Mouse (Mus musculus): Measurements from ENCODE around the gene Jup. TPM values are rescaled to one million over a fixed set of nuclear protein-coding genes. Genes with fewer than 3 reads are reported as not detected.
A peak's percentile ranks its signal among the peaks of the same experiment; 100 is the strongest.

Gene Jup
- polyA plus RNA-seq, 1 experiment from 2014 or later: 106 TPM

DNA sequence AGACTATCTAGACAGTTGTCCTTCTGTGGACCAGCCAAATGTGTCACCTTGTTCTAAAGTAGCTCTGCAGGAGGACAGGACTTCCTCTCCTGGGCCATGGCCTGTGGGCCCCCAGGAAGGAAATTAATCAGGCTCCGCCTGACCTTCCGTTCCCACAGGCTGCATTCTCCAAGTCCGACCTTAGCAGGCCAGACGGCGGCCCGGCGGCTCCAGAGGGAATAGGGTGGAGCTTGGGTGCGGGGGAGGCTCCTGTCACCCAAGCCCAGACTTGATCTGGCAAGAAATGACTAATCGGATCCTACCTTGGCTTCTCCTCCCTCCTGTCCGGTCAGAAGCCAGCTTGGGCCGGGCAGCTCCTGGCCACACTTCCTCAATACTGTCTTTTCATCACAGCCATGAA, 2.4 kb downstream of the Jup start:
- peak overlapping the region; percentile 78 for H3K4me3 ChIP-seq (ENCODE audit: low read depth, low read length)
- 25% methylated on average over 11 of the region's 11 CpGs for WGBS
- DNase-seq (ENCODE audit: low spot score): no peak
- peak overlapping the region; percentile 88 for H3K27ac ChIP-seq (ENCODE audit: low read depth)
- peaks cover 44% of the 10 kb centered on the region for H3K4me1 ChIP-seq (replicated peaks; ENCODE audit: control insufficient read depth, insufficient read depth, low read length)
- no peak overlapping the region for H3K9ac ChIP-seq (ENCODE audit: low read length)
- no peak; the same call in 1 of the 2 replicates for ATAC-seq (replicated peaks; ENCODE audit: low FRiP score, low TSS enrichment, low read depth)
- no peaks in the 10 kb centered on the region for H3K36me3 ChIP-seq (ENCODE audit: control insufficient read depth, insufficient read depth, low read length)
- peak overlapping the region; percentile 81 for H3K4me2 ChIP-seq (ENCODE audit: low read length)
- no peaks in the 10 kb centered on the region for H3K27me3 ChIP-seq (replicated peaks; ENCODE audit: control insufficient read depth, insufficient read depth, low read length)
- no peaks in the 10 kb centered on the region for H3K9me3 ChIP-seq (ENCODE audit: control insufficient read depth, low read length)

- no peaks in the 10 kb centered on the region for H3K27me3 ChIP-seq (replicated peaks; ENCODE audit: control insufficient read depth, insufficient read depth, low read length)
- H3K4me1 ChIP-seq (replicated peaks; ENCODE audit: control insufficient read depth, insufficient read depth, low read length): peaks cover 50% of the 10 kb centered on the region
- ATAC-seq (replicated peaks; ENCODE audit: low FRiP score, low TSS enrichment, low read depth) (no peak), DNase-seq (ENCODE audit: low spot score) (no peak)
- H3K27ac ChIP-seq (ENCODE audit: low read depth): peak overlapping the region; percentile 51; the same call in 1 of the 2 replicates
- peak overlapping the region; percentile 81 for H3K4me2 ChIP-seq (ENCODE audit: low read length)
- H3K9me3 ChIP-seq (ENCODE audit: control insufficient read depth, low read length): no peaks in the 10 kb centered on the region
- H3K9ac ChIP-seq (ENCODE audit: low read length): no peak overlapping the region
- no peak overlapping the region for H3K4me3 ChIP-seq (ENCODE audit: low read depth, low read length)
- H3K36me3 ChIP-seq (ENCODE audit: control insufficient read depth, insufficient read depth, low read length): no peaks in the 10 kb centered on the region
- 48% methylated on average over 5 of the region's 5 CpGs for WGBS
Measured at GRCm38 (mm10) chr11:100394353-100395074, 3.0 kb downstream of the Jup start.

- DNase-seq (ENCODE audit: low spot score): no peak
- ATAC-seq (replicated peaks; ENCODE audit: low FRiP score, low TSS enrichment, low read depth): no peak
- Histone ChIP-seq H3K4me1 (replicated peaks; ENCODE audit: control insufficient read depth, insufficient read depth, low read length) (peaks cover 51% of the 10 kb centered on the region), H3K4me2 (ENCODE audit: low read length) (no peak overlapping the region), H3K9me3 (ENCODE audit: control insufficient read depth, low read length) (no peaks in the 10 kb centered on the region), H3K27me3 (replicated peaks; ENCODE audit: control insufficient read depth, insufficient read depth, low read length) (no peaks in the 10 kb centered on the region), H3K4me3 (ENCODE audit: low read depth, low read length) (no peak overlapping the region), H3K27ac (ENCODE audit: low read depth) (no peak overlapping the region), H3K36me3 (ENCODE audit: control insufficient read depth, insufficient read depth, low read length) (no peaks in the 10 kb centered on the region), H3K9ac (ENCODE audit: low read length) (no peak overlapping the region)
- WGBS: 63% methylated on average over 7 of the region's 7 CpGs
Measured at GRCm38 (mm10) chr11:100393733-100394132, 3.8 kb downstream of the Jup start.

DNA sequence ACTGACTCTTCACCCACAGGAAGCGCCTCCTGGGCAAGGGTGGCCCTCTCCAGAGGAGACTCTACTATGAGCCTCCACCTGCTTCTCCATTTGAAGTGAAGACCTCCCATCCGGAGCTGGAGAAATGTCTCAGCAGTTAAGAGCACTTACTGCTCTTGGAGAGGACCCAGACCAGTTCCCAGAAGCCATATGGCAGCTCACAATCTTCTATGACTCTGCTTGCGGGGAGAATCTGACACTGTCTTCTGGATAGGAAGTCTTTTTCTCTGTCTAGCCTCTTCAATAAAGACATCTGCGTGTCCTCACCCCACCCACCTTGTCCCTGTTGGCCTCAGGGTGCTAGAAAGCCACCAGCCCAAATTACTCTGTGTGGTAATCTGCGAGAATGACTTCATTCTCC, 4.6 kb downstream of the Jup start:
- H3K4me2 ChIP-seq (ENCODE audit: low read length): no peak overlapping the region
- H3K27ac ChIP-seq (ENCODE audit: low read depth): no peak overlapping the region
- DNase-seq (ENCODE audit: low spot score) (no peak), ATAC-seq (replicated peaks; ENCODE audit: low FRiP score, low TSS enrichment, low read depth) (no peak)
- H3K36me3 ChIP-seq (ENCODE audit: control insufficient read depth, insufficient read depth, low read length): no peaks in the 10 kb centered on the region
- H3K27me3 ChIP-seq (replicated peaks; ENCODE audit: control insufficient read depth, insufficient read depth, low read length): no peaks in the 10 kb centered on the region
- H3K4me3 ChIP-seq (ENCODE audit: low read depth, low read length): no peak overlapping the region
- H3K9me3 ChIP-seq (ENCODE audit: control insufficient read depth, low read length): no peaks in the 10 kb centered on the region
- H3K9ac ChIP-seq (ENCODE audit: low read length): no peak overlapping the region
- 83% methylated on average over 5 of the region's 5 CpGs for WGBS
- H3K4me1 ChIP-seq (replicated peaks; ENCODE audit: control insufficient read depth, insufficient read depth, low read length): peaks cover 59% of the 10 kb centered on the region

DNA sequence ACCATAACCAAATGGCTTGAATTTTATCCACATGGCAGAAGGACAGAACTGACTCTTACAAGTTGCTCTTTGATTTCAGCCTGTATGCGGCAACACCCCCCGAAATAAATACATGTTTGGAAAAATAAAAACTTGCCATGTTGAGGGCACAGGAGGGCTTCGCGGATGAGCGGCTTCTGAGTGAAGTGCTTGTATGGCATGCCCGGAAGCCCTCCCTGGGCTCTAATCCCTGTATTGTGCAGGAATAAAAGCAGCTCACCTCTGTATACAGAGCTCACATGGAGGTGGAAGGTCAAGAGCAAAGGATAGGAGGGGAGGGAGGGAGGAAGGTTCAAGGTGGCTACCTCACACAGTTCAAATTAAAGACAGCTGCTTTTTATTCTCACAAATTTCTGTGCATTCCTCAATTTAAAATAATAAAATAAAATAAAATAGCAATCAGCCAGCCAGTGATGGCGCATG, 5.6 kb downstream of the Jup start:
- Histone ChIP-seq H3K4me1 (replicated peaks; ENCODE audit: control insufficient read depth, insufficient read depth, low read length) (peaks cover 70% of the 10 kb centered on the region), H3K4me3 (ENCODE audit: low read depth, low read length) (no peak overlapping the region), H3K36me3 (ENCODE audit: control insufficient read depth, insufficient read depth, low read length) (no peaks in the 10 kb centered on the region), H3K9me3 (ENCODE audit: control insufficient read depth, low read length) (no peaks in the 10 kb centered on the region), H3K27ac (ENCODE audit: low read depth) (no peak overlapping the region), H3K9ac (ENCODE audit: low read length) (no peak overlapping the region), H3K27me3 (replicated peaks; ENCODE audit: control insufficient read depth, insufficient read depth, low read length) (no peaks in the 10 kb centered on the region), H3K4me2 (ENCODE audit: low read length) (no peak overlapping the region)
- DNase-seq (ENCODE audit: low spot score): no peak
- WGBS: 94% methylated on average over 7 of the region's 7 CpGs
- no peak for ATAC-seq (replicated peaks; ENCODE audit: low FRiP score, low TSS enrichment, low read depth)

- no peak for DNase-seq (ENCODE audit: low spot score)
- peak overlapping the region; percentile 19; the same call in 1 of the 2 replicates for H3K27ac ChIP-seq (ENCODE audit: low read depth)
- H3K27me3 ChIP-seq (replicated peaks; ENCODE audit: control insufficient read depth, insufficient read depth, low read length): no peaks in the 10 kb centered on the region
- WGBS: 42% methylated on average over 9 of the region's 9 CpGs
- H3K4me2 ChIP-seq (ENCODE audit: low read length): no peak overlapping the region
- H3K4me1 ChIP-seq (replicated peaks; ENCODE audit: control insufficient read depth, insufficient read depth, low read length): peaks cover 69% of the 10 kb centered on the region
- H3K4me3 ChIP-seq (ENCODE audit: low read depth, low read length): no peak overlapping the region
- no peak overlapping the region for H3K9ac ChIP-seq (ENCODE audit: low read length)
- no peaks in the 10 kb centered on the region for H3K9me3 ChIP-seq (ENCODE audit: control insufficient read depth, low read length)
- no peaks in the 10 kb centered on the region for H3K36me3 ChIP-seq (ENCODE audit: control insufficient read depth, insufficient read depth, low read length)
- ATAC-seq (replicated peaks; ENCODE audit: low FRiP score, low TSS enrichment, low read depth): no peak
Measured at GRCm38 (mm10) chr11:100391081-100391883, 6.3 kb downstream of the Jup start.

GRCm38 (mm10) chr11:100389931-100390445, 7.6 kb downstream of the Jup start:
- Histone ChIP-seq H3K4me2 (ENCODE audit: low read length) (no peak overlapping the region), H3K27me3 (replicated peaks; ENCODE audit: control insufficient read depth, insufficient read depth, low read length) (no peaks in the 10 kb centered on the region), H3K4me1 (replicated peaks; ENCODE audit: control insufficient read depth, insufficient read depth, low read length) (peaks cover 59% of the 10 kb centered on the region), H3K9me3 (ENCODE audit: control insufficient read depth, low read length) (no peaks in the 10 kb centered on the region), H3K9ac (ENCODE audit: low read length) (no peak overlapping the region), H3K27ac (ENCODE audit: low read depth) (0 out of 2 replicates have a peak overlapping the region, but pooled peaks have one; percentile 19), H3K4me3 (ENCODE audit: low read depth, low read length) (no peak overlapping the region), H3K36me3 (ENCODE audit: control insufficient read depth, insufficient read depth, low read length) (peaks cover 13% of the 10 kb centered on the region)
- ATAC-seq (replicated peaks; ENCODE audit: low FRiP score, low TSS enrichment, low read depth): no peak
- WGBS: 37% methylated on average over 8 of the region's 8 CpGs
- DNase-seq (ENCODE audit: low spot score): no peak

DNA sequence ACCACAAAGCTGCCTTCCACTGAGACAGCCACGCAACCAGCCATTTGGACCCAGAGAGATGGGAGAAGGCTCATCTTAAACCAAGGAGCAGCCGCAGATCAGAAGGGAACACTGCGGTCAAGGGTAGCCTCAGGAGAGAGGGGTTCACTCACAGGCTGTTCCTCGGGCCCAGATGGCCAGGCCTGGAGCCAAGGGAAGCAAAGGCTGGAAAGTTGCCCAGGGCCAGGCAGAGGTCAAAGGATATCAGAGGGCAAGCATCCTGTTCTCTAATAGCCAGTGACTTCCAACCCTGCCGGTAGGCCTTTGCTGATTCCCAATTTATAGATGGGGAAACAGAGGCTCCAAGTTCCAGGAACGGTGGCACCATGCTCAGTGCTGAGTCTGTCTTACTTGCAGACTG, 9.0 kb downstream of the Jup start:
- H3K36me3 ChIP-seq (ENCODE audit: control insufficient read depth, insufficient read depth, low read length): peaks cover 25% of the 10 kb centered on the region
- H3K9ac ChIP-seq (ENCODE audit: low read length): no peak overlapping the region
- no peak overlapping the region for H3K4me3 ChIP-seq (ENCODE audit: low read depth, low read length)
- H3K4me2 ChIP-seq (ENCODE audit: low read length): peak overlapping the region; percentile 34
- no peak for ATAC-seq (replicated peaks; ENCODE audit: low FRiP score, low TSS enrichment, low read depth)
- H3K27me3 ChIP-seq (replicated peaks; ENCODE audit: control insufficient read depth, insufficient read depth, low read length): no peaks in the 10 kb centered on the region
- no peaks in the 10 kb centered on the region for H3K9me3 ChIP-seq (ENCODE audit: control insufficient read depth, low read length)
- no peak for DNase-seq (ENCODE audit: low spot score)
- 65% methylated on average over 6 of the region's 6 CpGs for WGBS
- peaks cover 49% of the 10 kb centered on the region for H3K4me1 ChIP-seq (replicated peaks; ENCODE audit: control insufficient read depth, insufficient read depth, low read length)
- peak overlapping the region; percentile 78 for H3K27ac ChIP-seq (ENCODE audit: low read depth)
